Mouse (Mus musculus): ENCODE data around the gene Psmd9.
A peak's percentile ranks its signal among the peaks of the same experiment; 100 is the strongest.

Gene Psmd9

DNA sequence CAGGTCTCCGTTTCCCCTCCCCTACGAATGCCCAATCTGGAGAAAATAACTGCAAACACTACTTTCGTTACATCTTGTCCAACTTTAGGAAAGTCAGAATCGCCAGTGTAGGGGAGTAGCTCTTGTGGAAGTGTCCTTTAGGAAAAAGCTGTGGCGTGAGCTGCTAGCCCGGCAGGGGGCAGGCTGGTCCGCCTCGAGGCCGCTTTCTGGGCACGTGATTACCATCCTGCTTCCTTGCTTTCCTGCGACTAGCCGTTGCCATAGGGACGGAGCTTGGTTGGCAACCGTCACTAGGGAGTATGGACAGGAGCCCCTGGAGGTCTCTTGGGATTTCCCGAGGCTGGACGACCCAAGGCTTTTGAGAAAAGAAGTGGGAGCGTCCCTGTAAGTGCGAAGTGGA is 82.6 kb downstream of the Psmd9 start, which contains the start of gene Wdr66:
Wdr66 (plus strand) TSS at position 269 of the 400 bp plus-strand sequence.
- ATAC-seq (ENCODE audit: low TSS enrichment), result peak; percentile 96

DNA sequence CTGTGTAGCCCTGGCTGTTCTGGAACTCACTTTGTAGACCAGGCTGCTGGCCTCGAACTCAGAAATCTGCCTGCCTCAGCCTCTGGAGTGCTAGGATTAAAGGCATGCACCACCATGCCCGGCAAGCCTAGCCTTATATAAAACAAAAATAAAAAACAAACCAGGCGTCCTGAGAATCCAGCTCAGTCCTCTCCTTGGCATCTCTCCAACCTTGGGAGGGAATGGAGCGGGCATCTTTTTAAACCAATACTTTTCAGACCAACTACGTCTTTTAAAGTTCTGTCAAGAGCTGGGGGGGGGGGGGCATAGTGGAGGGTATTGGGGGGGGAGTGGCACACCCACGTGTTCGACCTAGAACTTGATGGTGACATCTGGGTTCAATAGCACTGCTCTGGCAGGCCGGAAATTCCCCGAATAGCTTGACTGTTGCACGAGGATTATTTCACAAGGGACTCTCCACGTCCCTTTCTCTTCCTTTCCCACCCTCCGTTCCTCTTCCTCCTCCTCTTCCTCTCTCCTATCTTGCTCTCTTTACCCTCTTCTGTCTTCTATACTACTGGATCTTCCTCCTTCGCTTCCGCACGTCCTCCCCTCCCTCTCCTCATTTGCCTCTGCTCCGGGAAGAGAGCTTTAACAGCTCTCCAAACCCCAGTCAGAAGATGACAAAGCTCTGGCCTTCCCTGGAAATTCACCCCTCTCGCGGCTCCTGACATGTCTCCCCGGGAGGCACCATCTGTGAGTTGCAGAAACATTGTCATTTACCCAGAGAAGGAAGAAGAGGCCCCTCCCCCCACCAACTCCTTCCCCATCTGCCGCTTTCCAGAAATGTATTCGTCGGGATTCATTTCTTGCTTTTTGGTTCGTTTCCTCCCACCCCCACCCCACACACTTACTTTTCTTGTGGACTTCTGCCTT is 87.9 kb downstream of the Psmd9 start:
- peak; percentile 76; the same call in 1 of the 2 replicates for ATAC-seq (ENCODE audit: low TSS enrichment)

DNA sequence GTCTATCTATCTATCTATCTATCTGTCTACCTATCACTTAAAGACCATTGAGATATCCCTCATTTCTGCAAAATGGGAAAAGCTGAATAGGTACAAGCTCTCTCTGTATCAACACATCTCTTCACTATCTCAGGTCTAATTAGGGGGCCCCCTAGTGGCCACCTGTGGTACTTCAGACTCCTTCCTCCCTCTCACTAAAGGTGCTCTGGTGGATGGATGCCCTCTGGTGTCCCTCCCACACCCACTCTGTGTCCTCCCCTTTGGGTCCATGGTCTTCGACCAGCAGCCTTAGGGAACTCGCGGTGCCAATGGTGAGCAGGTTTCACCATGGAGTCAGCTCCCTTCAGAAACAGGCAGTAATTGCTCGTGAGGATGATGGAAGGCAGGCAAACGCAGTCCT is 89.8 kb downstream of the Psmd9 start:
- ATAC-seq (ENCODE audit: low TSS enrichment), result no peak

- ATAC-seq (ENCODE audit: low TSS enrichment), result peak; percentile 64; the same call in 1 of the 2 replicates
Observed at GRCm38 (mm10) chr5:123260698-123261097, 91.5 kb downstream of the Psmd9 start.

DNA sequence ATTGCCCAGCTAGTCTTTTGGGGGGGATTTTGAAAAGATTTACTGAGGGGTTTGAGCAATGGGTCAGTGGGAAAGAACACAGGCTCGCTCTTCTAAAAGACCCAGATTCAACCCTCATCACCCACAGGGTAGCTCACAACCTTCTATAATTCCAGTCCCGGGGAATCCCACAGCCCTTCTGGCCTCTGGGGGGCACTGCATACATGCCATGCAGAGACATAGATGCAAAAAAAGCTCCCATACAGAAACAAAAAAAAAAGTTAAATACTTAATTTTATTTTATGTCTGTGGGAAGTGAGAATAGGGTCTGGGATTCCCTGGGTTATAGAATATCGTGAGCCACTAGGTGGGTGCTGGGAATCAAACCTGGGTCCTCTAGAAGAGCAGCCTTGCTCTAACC is 97.7 kb downstream of the Psmd9 start:
- no peak for ATAC-seq (ENCODE audit: low TSS enrichment)

DNA sequence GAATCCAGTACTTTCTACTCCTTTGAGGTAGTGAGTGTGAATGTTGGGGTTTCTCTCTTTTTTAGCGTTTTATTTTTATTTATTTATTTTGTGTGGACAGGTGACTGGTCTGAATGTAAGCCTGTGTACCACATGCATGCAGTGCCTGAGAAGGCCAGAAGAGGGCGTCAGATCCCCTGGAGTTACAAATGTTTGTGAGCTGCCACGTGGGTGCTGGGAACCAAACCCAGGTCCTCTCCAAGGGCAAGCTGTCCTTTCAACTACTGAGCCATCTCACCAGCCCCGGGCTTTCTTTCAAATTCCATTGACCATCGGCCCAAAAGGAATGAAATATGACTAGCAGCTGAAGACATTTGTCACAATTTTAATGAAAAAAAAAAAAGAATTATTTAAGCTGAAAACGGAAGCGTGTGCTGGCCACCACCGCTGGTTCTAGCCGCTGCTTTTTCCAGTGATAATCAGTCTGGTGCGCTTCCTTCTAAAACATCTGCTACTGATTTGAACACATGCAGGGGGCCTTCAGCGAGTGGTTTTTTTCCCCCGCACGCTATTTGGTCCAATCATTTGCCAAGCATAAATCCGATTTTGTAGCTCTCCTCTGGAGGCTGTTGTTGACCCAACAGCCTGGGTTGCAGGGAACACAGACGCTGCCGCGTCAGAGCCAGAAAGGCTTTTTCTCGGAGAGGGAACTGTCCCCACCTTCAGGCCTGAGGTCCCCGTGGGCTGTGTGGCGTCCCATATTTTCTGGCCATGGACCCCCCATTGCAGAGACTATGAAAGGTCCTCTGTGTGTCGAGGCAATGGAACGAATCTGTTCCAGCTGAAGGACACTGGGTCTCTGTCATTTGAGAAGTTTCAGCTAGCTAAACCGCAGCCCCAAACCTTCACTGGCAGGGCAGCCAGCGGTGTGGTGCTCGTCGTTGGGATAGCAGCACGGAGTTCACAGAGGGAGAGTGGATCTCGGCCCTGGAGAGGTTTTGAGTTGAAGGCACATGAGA is 99.6 kb downstream of the Psmd9 start:
- no peak for ATAC-seq (ENCODE audit: low TSS enrichment)

- ATAC-seq (ENCODE audit: low TSS enrichment), result no peak
Observed at GRCm38 (mm10) chr5:123270917-123271316, 101.7 kb downstream of the Psmd9 start.

- ATAC-seq (ENCODE audit: low TSS enrichment), result no peak
Observed at GRCm38 (mm10) chr5:123272927-123273326, 103.7 kb downstream of the Psmd9 start.

DNA sequence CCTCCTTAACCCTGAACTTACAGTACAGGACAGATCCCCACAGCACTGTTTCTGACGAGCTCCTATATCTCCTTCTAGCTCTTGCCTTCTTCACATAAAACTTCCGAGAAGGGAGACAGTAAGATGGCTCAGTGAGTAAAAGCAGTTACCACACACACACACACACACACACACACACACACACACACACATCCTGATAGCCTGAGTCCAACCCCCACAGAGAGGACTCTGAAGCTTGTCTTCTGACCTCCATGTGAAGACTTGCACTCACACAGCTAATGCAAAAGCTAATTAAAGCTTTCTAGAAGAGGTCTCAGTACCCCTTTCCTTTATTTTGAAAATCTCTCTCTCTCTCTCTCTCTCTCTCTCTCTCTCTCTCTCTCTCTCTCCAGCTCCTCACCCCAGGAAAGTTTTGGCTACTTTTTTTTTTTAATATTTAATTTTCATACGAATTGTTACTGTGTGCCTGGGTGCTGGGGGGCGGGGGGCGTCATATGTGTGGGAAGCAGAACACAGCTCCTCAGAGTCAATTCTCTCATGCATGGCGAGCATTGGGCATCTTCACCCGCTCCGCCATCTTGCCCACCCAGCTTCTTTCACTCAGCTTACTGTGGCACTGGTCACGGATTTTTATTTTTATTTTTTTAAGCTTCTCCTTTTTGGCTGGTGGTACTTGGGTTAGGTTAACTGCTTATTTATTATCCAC is 107.6 kb downstream of the Psmd9 start:
- ATAC-seq (ENCODE audit: low TSS enrichment), result no peak

DNA sequence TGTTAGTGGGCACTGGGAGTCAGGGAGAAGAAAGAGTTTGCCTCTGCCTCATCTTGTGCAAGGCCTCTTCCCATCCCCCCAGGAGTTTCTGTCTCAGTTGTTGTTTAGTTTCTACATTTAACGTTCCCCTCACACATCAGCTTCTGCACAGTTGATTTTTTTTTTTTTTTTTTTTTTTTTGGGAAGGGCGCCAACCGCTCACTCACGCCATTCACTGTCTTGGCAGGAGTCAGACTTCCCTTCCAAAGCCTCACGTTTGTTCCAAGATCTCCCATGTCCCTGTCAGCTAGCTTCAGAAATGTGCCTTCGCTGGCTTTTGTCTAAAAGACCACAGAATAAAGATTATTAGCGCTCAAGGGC is 108.1 kb downstream of the Psmd9 start:
- no peak for ATAC-seq (ENCODE audit: low TSS enrichment)

DNA sequence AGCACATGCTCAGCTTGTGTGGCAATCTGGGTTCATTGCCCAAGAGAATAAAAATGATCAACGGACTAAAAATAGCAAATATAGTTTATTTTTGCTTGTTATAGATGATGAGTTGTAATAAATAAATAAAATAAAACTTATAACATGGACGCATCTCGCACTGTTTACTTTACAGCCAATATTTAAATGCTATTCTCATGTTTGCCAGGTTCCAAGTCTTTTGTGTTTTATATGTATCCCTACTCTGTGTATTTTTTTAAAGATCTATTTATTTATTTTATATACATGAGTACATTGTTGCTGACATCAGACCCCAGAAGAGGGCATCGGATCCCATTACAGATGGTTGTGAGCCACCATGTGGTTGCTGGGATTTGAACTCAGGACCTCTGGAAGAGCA is 108.5 kb downstream of the Psmd9 start:
- ATAC-seq (ENCODE audit: low TSS enrichment), result no peak

GRCm38 (mm10) chr5:123279248-123279647 is 110.0 kb downstream of the Psmd9 start:
- ATAC-seq (ENCODE audit: low TSS enrichment), result no peak

- no peak for ATAC-seq (ENCODE audit: low TSS enrichment)
Observed at GRCm38 (mm10) chr5:123281336-123282136, 112.3 kb downstream of the Psmd9 start.

GRCm38 (mm10) chr5:123285174-123285573 is 116.0 kb downstream of the Psmd9 start:
- ATAC-seq (ENCODE audit: low TSS enrichment), result no peak

DNA sequence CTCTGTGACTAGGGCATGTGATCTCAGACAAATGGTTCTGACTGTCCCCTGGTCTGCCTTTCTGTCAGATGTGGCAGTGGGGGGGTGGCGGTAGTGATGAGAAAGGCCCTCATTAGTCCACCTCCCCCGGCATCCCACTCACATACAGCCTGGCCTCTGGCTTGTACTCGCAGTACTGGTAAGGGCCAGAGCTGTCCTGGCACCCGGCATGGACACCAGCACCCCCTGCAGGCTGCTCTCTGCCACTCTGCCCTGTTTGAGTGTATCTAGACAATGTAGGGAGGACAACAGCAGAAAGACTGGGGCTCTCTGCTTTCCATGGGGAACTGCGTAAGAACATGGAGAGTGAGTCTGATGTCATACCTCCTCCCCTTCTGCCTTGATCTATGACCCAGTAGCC is 118.9 kb downstream of the Psmd9 start:
- no peak for ATAC-seq (ENCODE audit: low TSS enrichment)

GRCm38 (mm10) chr5:123294653-123295052 is 125.4 kb downstream of the Psmd9 start:
- no peak for ATAC-seq (ENCODE audit: low TSS enrichment)

- no peak for ATAC-seq (ENCODE audit: low TSS enrichment)
Observed at GRCm38 (mm10) chr5:123296224-123296806, 127.1 kb downstream of the Psmd9 start.

DNA sequence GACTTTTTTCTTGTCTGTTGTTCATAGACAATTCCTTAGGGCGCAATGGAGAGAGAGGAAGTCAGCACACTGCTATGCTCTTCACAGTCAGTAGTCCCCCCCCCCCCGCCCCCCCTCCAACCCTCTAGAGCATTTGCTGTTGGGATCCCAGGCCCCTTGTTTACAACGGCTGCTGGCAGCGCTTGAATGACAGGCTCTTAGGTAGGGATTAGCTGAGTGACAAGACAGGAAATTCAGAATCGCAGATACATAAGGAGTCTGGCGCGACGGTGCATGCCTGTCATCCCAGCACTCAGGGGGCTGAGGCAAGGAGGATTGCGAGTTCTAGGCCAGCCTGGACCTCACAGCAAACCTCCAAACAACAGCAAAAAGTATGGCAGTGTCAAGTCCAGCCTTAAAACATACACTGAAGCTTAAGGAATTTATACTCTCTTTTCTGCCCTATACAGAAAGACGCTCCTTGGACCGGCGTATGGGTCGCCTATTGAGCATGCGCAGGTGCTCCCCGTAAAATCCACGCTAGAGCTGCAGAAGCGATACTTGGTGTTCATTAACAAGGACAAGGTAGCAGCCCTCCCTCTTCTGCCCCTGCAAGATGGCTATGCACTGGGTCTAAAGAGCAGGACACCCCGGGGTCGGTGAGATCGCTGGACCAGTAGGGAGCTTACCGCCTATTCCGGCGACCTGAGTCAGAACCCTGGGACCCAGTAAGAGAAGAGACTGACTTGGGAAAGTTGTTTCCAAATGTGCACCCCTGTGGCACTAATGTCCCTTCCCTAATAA is 128.0 kb downstream of the Psmd9 start:
- no peak for ATAC-seq (ENCODE audit: low TSS enrichment)

DNA sequence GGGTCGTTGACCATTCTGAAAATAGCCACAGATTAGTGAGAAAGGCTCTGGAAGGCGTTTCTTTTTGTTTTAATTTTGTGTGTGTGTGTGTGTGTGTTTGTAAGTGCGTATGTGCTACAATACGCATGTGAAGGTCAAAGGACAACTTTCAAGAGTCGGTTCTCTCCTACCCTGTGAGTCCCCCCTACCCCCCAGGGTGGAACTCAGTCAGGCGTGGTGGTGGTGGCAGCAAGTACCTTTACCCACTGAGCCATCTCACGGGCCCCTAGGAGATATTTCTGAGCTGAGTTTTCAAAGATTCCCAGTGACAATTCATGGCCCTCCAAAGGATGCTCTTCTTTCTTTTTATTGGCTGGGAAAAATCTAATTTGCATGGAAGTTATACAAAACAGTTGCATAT is 128.6 kb downstream of the Psmd9 start:
- ATAC-seq (ENCODE audit: low TSS enrichment), result no peak

DNA sequence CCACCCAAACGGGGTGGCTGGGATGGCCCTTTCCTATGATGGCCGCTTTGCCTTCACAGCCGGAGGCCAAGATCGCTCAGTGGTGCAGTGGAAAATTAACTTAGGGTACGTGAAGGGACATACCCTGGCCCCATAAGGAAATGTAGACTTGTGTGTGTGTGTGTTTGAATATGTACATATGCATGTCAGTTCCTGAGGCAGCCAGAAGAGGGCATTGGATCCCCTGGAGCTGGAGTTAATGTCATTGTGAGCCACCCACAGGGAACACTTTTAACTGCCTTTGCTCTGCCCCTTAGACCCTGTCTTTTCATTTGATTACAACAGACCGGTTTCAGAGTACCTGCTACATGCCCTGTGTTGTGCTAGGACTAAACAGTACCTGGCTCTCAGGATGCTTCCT is 129.3 kb downstream of the Psmd9 start:
- no peak for ATAC-seq (ENCODE audit: low TSS enrichment)
